Mouse (Mus musculus): ENCODE measurements at regions not wholly inside any gene's neighbourhood (a gene's known extent, or its start where the extent isn't known, plus 50 kb on each side); places are given as distances from the start of the nearest gene placed in this dataset.

DNA sequence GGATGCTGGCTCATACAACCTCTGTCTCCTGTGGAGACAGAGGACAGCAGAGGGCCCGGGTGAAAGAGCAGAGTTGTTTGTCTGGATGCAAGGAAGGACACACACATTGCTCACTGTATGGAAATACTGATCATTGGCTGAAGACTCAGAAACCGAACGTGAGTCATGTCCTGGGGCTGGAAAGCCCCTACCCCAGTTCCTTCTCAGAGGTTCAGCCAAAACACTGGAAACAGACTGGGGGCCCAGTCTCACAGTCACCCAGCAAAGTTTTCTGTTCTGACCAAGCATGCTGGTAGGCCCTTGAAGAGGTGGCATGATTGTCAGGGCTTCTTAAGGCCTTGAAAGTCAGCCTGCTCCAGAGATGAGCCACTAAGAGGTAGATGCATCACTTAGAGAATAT, 360.8 kb upstream of the 3110018I06Rik start:
- Histone ChIP-seq H3K27ac (ENCODE audit: low read depth, low read length) (no peak overlapping the region), H3K9ac (replicated peaks; ENCODE audit: low read depth, low read length) (no peak overlapping the region), H3K4me2 (ENCODE audit: low read depth, low read length) (no peak overlapping the region), H3K36me3 (ENCODE audit: control insufficient read depth, insufficient read depth, low read length) (no peaks in the 10 kb centered on the region), H3K9me3 (ENCODE audit: control insufficient read depth, low read length) (no peaks in the 10 kb centered on the region), H3K27me3 (ENCODE audit: control insufficient read depth, insufficient read depth, low read length) (no peaks in the 10 kb centered on the region), H3K4me1 (ENCODE audit: control insufficient read depth, insufficient read depth, low read length) (no peaks in the 10 kb centered on the region), H3K4me3 (ENCODE audit: low read depth, low read length) (no peak overlapping the region)
- WGBS: 80% methylated on average over 3 of the region's 3 CpGs
- ATAC-seq (ENCODE audit: low read depth): no peak

DNA sequence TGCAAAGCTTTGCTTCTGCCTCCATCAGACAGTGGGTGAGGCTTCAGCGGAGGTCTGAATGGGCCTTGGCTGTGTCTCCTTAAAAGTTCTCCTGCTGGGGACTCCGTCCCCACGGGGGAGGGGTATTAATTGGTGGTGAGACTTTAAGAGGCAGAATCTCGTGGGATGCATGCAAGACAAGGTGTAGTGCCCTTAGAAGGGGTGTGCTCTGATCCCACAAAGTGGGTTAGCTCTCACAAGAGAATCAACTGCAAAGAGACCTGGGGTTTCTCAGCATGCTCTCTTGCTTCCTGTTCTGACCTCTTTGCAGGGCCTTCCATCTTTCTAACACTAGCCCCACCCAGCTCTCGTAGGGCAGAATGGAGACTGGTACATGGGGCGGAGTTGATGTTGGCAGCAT, 359.2 kb upstream of the 3110018I06Rik start:
- ATAC-seq (ENCODE audit: low read depth): no peak
- Histone ChIP-seq H3K9me3 (ENCODE audit: control insufficient read depth, low read length) (no peaks in the 10 kb centered on the region), H3K4me1 (ENCODE audit: control insufficient read depth, insufficient read depth, low read length) (no peaks in the 10 kb centered on the region), H3K27me3 (ENCODE audit: control insufficient read depth, insufficient read depth, low read length) (no peaks in the 10 kb centered on the region), H3K9ac (replicated peaks; ENCODE audit: low read depth, low read length) (no peak overlapping the region), H3K4me2 (ENCODE audit: low read depth, low read length) (no peak overlapping the region), H3K36me3 (ENCODE audit: control insufficient read depth, insufficient read depth, low read length) (no peaks in the 10 kb centered on the region), H3K4me3 (ENCODE audit: low read depth, low read length) (no peak overlapping the region), H3K27ac (ENCODE audit: low read depth, low read length) (no peak overlapping the region)
- 71% methylated on average over 6 of the region's 6 CpGs for WGBS

DNA sequence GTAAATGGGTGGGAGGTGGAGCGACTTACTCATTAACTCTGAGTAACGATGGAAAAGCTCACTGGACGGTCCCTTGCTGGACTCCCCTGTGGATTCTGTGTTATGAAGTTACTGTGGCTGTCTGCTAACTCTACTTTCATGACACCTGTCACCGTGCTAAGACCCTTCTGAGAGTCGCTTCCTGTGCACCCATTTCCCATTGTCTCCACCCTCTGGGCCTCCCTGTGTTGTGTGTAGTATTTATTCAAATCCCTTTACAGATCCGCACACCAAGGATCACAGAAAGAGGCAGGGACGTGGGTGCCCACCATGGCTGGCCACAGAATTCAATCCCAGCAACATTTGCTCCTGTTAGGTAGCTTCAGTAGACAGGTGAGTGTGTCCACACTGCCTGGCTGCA, 357.1 kb upstream of the 3110018I06Rik start:
- H3K4me1 ChIP-seq (ENCODE audit: control insufficient read depth, insufficient read depth, low read length): no peaks in the 10 kb centered on the region
- no peak overlapping the region for H3K4me2 ChIP-seq (ENCODE audit: low read depth, low read length)
- WGBS: 85% methylated on average over 7 of the region's 7 CpGs
- no peak overlapping the region for H3K27ac ChIP-seq (ENCODE audit: low read depth, low read length)
- H3K9ac ChIP-seq (replicated peaks; ENCODE audit: low read depth, low read length): no peak overlapping the region
- H3K36me3 ChIP-seq (ENCODE audit: control insufficient read depth, insufficient read depth, low read length): no peaks in the 10 kb centered on the region
- no peak for ATAC-seq (ENCODE audit: low read depth)
- no peak overlapping the region for H3K4me3 ChIP-seq (ENCODE audit: low read depth, low read length)
- H3K27me3 ChIP-seq (ENCODE audit: control insufficient read depth, insufficient read depth, low read length): no peaks in the 10 kb centered on the region
- no peaks in the 10 kb centered on the region for H3K9me3 ChIP-seq (ENCODE audit: control insufficient read depth, low read length)

- no peak for ATAC-seq (ENCODE audit: low read depth)
- Histone ChIP-seq H3K9me3 (ENCODE audit: control insufficient read depth, low read length) (no peaks in the 10 kb centered on the region), H3K4me2 (ENCODE audit: low read depth, low read length) (no peak overlapping the region), H3K27me3 (ENCODE audit: control insufficient read depth, insufficient read depth, low read length) (no peaks in the 10 kb centered on the region), H3K4me3 (ENCODE audit: low read depth, low read length) (no peak overlapping the region), H3K27ac (ENCODE audit: low read depth, low read length) (no peak overlapping the region), H3K9ac (replicated peaks; ENCODE audit: low read depth, low read length) (no peak overlapping the region), H3K4me1 (ENCODE audit: control insufficient read depth, insufficient read depth, low read length) (no peaks in the 10 kb centered on the region), H3K36me3 (ENCODE audit: control insufficient read depth, insufficient read depth, low read length) (no peaks in the 10 kb centered on the region)
- 73% methylated on average over 6 of the region's 6 CpGs for WGBS
Observed at GRCm38 (mm10) chr12:107131841-107132240, 356.6 kb upstream of the 3110018I06Rik start.

- 86% methylated on average over 3 of the region's 3 CpGs for WGBS
- H3K27me3 ChIP-seq (ENCODE audit: control insufficient read depth, insufficient read depth, low read length): no peaks in the 10 kb centered on the region
- no peaks in the 10 kb centered on the region for H3K36me3 ChIP-seq (ENCODE audit: control insufficient read depth, insufficient read depth, low read length)
- no peaks in the 10 kb centered on the region for H3K4me1 ChIP-seq (ENCODE audit: control insufficient read depth, insufficient read depth, low read length)
- no peak overlapping the region for H3K27ac ChIP-seq (ENCODE audit: low read depth, low read length)
- H3K9ac ChIP-seq (replicated peaks; ENCODE audit: low read depth, low read length): no peak overlapping the region
- H3K4me2 ChIP-seq (ENCODE audit: low read depth, low read length): no peak overlapping the region
- no peak overlapping the region for H3K4me3 ChIP-seq (ENCODE audit: low read depth, low read length)
- H3K9me3 ChIP-seq (ENCODE audit: control insufficient read depth, low read length): no peaks in the 10 kb centered on the region
- no peak for ATAC-seq (ENCODE audit: low read depth)
Observed at GRCm38 (mm10) chr12:107132501-107132900, 355.9 kb upstream of the 3110018I06Rik start.

GRCm38 (mm10) chr12:107134353-107134752, 354.1 kb upstream of the 3110018I06Rik start:
- no peaks in the 10 kb centered on the region for H3K27me3 ChIP-seq (ENCODE audit: control insufficient read depth, insufficient read depth, low read length)
- H3K9me3 ChIP-seq (ENCODE audit: control insufficient read depth, low read length): no peaks in the 10 kb centered on the region
- H3K27ac ChIP-seq (ENCODE audit: low read depth, low read length): no peak overlapping the region
- H3K4me2 ChIP-seq (ENCODE audit: low read depth, low read length): no peak overlapping the region
- H3K4me3 ChIP-seq (ENCODE audit: low read depth, low read length): no peak overlapping the region
- no peak overlapping the region for H3K9ac ChIP-seq (replicated peaks; ENCODE audit: low read depth, low read length)
- no peaks in the 10 kb centered on the region for H3K4me1 ChIP-seq (ENCODE audit: control insufficient read depth, insufficient read depth, low read length)
- ATAC-seq (ENCODE audit: low read depth): no peak
- H3K36me3 ChIP-seq (ENCODE audit: control insufficient read depth, insufficient read depth, low read length): no peaks in the 10 kb centered on the region
- 95% methylated on average over 3 of the region's 3 CpGs for WGBS

DNA sequence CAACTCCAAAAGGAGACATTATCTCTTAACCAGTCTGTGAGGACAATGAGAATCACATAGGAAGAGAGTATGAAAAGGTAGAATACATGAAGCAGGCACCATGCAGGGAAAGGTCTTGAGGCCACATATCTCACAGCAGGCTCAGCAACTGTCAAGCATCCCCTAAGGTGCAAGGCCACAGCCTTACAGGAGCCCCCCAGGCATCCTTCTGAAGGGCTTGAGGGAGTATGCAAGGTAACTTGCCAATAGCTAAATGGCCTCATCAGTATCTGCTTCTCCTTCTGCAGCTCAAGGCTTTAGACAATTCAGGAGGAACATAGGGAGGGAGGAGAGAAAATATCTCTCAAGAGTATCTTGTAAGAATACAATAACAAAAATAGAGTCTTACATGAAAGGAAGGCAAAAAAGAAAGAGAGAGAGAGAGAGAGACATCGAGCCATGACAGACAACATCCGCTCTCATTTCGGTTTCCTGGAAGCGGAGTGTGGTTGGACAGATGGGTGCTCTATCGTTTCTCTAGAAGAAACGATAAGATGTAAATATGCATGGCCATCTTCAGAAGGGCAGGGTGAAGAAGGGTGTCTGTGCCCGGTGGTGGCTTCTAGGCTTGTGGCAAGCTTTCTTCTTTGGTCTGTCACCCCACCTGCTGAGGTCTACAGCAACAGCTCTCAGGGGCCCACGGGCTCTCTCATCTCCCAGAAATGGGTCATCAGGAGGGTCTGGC, 349.6 kb upstream of the 3110018I06Rik start:
- WGBS: 95% methylated on average over 8 of the region's 8 CpGs
- Histone ChIP-seq H3K4me2 (ENCODE audit: low read depth, low read length) (no peak overlapping the region), H3K9me3 (ENCODE audit: control insufficient read depth, low read length) (no peaks in the 10 kb centered on the region), H3K27me3 (ENCODE audit: control insufficient read depth, insufficient read depth, low read length) (no peaks in the 10 kb centered on the region), H3K4me3 (ENCODE audit: low read depth, low read length) (no peak overlapping the region), H3K36me3 (ENCODE audit: control insufficient read depth, insufficient read depth, low read length) (no peaks in the 10 kb centered on the region), H3K9ac (replicated peaks; ENCODE audit: low read depth, low read length) (no peak overlapping the region), H3K27ac (ENCODE audit: low read depth, low read length) (no peak overlapping the region), H3K4me1 (ENCODE audit: control insufficient read depth, insufficient read depth, low read length) (no peaks in the 10 kb centered on the region)
- ATAC-seq (ENCODE audit: low read depth): no peak

- Histone ChIP-seq H3K36me3 (ENCODE audit: control insufficient read depth, insufficient read depth, low read length) (no peaks in the 10 kb centered on the region), H3K4me2 (ENCODE audit: low read depth, low read length) (no peak overlapping the region), H3K9me3 (ENCODE audit: control insufficient read depth, low read length) (no peaks in the 10 kb centered on the region), H3K4me1 (ENCODE audit: control insufficient read depth, insufficient read depth, low read length) (no peaks in the 10 kb centered on the region), H3K9ac (replicated peaks; ENCODE audit: low read depth, low read length) (no peak overlapping the region), H3K27ac (ENCODE audit: low read depth, low read length) (no peak overlapping the region), H3K4me3 (ENCODE audit: low read depth, low read length) (no peak overlapping the region), H3K27me3 (ENCODE audit: control insufficient read depth, insufficient read depth, low read length) (no peaks in the 10 kb centered on the region)
- no peak for ATAC-seq (ENCODE audit: low read depth)
- 85% methylated on average over 9 of the region's 9 CpGs for WGBS
Observed at GRCm38 (mm10) chr12:107140957-107141595, 347.4 kb upstream of the 3110018I06Rik start.

DNA sequence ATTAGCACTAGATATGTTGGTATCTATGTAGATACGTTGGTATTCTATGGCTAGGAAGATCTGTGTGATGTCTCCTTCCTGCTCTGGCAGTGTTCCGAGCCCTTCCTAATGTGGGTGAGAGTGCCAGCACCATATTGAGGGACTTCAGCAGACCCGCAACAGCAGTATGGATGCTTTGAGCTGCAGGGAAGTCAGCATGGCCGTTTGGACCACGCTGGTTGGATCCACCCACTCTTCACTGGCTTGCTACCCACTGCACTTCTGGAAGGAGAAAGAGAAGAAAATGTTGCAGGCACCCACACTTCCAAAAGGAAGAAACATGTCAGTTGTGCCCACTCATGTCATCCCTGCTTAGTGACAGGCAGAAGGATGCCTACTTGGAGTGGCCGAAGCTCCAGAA, 346.2 kb upstream of the 3110018I06Rik start:
- no peak overlapping the region for H3K27ac ChIP-seq (ENCODE audit: low read depth, low read length)
- 92% methylated on average over 6 of the region's 6 CpGs for WGBS
- H3K27me3 ChIP-seq (ENCODE audit: control insufficient read depth, insufficient read depth, low read length): no peaks in the 10 kb centered on the region
- no peaks in the 10 kb centered on the region for H3K36me3 ChIP-seq (ENCODE audit: control insufficient read depth, insufficient read depth, low read length)
- no peak overlapping the region for H3K4me3 ChIP-seq (ENCODE audit: low read depth, low read length)
- no peaks in the 10 kb centered on the region for H3K9me3 ChIP-seq (ENCODE audit: control insufficient read depth, low read length)
- H3K4me1 ChIP-seq (ENCODE audit: control insufficient read depth, insufficient read depth, low read length): no peaks in the 10 kb centered on the region
- no peak for ATAC-seq (ENCODE audit: low read depth)
- no peak overlapping the region for H3K4me2 ChIP-seq (ENCODE audit: low read depth, low read length)
- no peak overlapping the region for H3K9ac ChIP-seq (replicated peaks; ENCODE audit: low read depth, low read length)

Data from neural tube, embryonic 14.5 days (tissue).